Mouse (Mus musculus) liver, adult 10 weeks (tissue): Measurements from ENCODE around the gene Nipa1. TPM values are rescaled to one million over a fixed set of nuclear protein-coding genes. Genes with fewer than 3 reads are reported as not detected.

Source experiments
- polyA plus RNA-seq: library from polyadenylated mRNA; stranded (reverse); fragments of 350-450 nt; fragmentation: Illumina TruSeq; extraction: RNeasy Lipid Tissue Mini Kit (QIAGEN cat#74804); gene quantifications from one replicate; pipeline ENCODE4 v1.2.3, GENCODE M21; 2014; ENCODE audit warnings: low read depth, low replicate concordance

The Nipa1 gene
- 2.4 TPM for polyA plus RNA-seq

DNA sequence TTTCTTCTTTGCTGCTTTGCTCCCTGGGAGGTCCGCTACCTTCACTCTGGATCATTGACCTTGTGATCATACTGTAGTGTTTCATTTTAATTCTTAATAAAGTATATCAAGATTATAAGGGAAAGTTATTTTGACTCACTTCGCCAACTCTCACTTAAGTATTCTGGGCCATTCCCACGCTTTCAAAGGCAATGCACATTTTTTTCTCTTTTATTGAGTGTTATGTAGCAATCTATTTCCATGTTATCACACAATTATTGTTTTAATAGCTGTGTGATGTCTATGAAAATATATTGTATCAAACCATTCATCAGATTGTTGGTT is at the start of gene Nipa1:
Gene Nipa1, minus strand, starts transcription at position 25 of the 324 bp plus-strand sequence.

DNA sequence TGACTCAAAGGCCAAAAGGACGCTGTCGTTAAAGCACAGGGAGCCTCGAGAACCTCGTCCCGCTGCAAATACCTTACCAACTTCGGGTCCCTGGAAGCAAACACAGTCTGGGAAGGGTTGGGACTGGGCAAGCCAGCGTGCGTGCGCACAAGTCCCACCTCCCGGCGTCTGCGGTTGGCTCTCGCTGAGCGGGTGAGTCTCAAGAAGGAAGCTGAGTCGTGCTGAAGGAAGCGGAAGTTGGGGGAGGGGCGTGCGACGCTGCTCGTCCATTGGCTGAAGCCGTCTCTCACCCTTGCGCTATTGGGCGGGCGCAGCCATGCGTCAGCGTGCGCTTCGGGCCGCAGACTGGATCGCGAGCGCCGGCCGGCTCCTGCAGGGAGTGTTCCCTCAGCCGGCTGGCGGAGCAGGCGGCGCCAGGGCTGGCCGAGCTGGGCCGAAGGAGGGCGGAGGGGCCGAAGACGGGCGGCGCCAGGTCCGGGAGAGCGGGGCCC is 30.1 kb upstream of the Nipa1 start, which contains the start of gene Herc2:
Gene Herc2, plus strand, starts transcription at position 366 of the 491 bp plus-strand sequence.

DNA sequence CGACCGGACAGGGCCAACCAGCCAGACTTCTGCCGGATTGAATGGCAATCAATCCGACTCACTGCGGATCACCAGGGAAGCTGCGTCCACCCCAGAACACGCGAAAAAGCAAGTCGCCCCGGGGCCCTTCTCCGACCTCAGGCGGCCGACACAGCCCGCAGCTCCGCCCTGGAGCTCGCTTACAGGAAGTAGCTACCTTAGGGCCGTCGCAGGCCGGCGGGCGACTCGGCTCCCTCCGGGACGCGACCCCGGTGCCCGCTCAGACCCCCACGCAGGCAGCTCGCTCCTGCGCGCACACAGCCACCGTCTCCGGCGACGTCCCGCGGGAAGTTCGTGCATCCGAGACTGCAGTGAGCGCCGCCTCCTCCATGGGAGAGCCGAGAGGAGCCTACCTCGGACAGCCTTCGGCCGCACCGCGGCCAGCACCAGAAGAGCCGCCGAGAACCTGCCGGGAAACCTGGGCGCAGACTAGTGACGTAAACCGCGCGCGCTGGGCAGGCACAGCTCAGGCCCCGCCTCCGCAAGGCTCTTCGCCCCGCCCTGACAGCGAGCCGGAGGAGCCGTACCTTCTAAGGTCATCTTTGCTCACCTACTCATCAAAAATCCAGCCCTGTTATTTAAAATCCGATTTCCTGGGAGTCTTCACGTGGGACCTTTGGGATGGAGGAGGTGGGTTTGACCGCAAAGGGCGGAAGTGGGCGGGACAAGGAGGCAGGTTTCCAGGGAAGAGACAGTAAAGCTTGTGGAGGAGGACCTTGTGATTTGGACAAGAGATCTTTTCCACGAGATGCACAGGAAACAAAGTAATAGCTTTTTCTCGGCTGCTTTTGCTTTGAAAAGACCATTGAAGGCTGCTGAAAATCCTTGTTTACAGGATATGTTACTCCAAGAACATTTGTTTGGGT is 57.5 kb downstream of the Nipa1 start, which contains the start of gene Nipa2:
Gene Nipa2, minus strand, starts transcription at position 473 of the 905 bp plus-strand sequence.

Other genes starting within 250 kb of the Nipa1 start
- gene Tubgcp5, start 225.8 kb downstream of the Nipa1 start, polyA plus RNA-seq: 9.8 TPM
- gene Cyfip1, start 178.2 kb downstream of the Nipa1 start, polyA plus RNA-seq: 20.6 TPM
- gene Nipa2, start 57.5 kb downstream of the Nipa1 start, polyA plus RNA-seq: 50.1 TPM
- gene Herc2, start 30.2 kb upstream of the Nipa1 start, polyA plus RNA-seq: 7.8 TPM
- not detected for gene Oca2, start 219.8 kb upstream of the Nipa1 start, polyA plus RNA-seq